24 mouse cellular contexts compared by ENCODE assay signal in the genomic region with DNA sequence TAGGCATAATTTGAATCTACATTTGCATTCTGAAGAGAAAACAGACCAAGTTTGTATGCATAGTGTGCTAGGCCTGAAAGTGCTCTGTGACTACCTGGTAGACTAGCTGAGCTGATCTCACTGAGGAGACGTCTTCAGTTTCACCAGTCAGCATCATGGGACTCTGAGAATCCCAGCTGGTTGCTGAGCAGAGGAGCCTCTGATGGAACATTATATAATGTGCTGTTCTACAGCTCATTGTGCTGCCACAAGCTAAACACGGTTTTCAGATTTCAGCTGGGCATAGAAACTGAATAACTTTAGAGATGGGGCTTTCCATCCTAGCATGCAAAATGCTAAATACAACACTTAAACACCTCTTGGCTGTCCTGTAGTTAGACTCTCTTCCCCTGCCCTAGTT.
"Had no signal": no experiment of that assay in that cellular context is flagged by ENCODE, and none has a peak within 500 bp of the region (broad histone marks: within the 10 kb centered on the region; RNA-seq: fewer than 3 reads in every experiment).

No protein-coding gene starts in this region.

- H3K4me1 ChIP-seq: intestine, embryonic 15.5 days; liver, embryonic 12.5 days; liver, embryonic 15.5 days; lung, embryonic 15.5 days had no signal

- H3K4me3 ChIP-seq: intestine, embryonic 15.5 days; layer of hippocampus, adult 2 months; limb, embryonic 10.5 days; limb, embryonic 13.5 days; liver, embryonic 12.5 days; liver, embryonic 15.5 days; lung, embryonic 15.5 days; megakaryocyte, embryonic 14.5 days; midbrain, embryonic 10.5 days; midbrain, embryonic 13.5 days; myocyte; neural tube, embryonic 13.5 days had no signal

- H3K36me3 ChIP-seq: intestine, embryonic 15.5 days; limb, embryonic 10.5 days; limb, embryonic 13.5 days; liver, embryonic 12.5 days; liver, embryonic 15.5 days; lung, embryonic 15.5 days; midbrain, embryonic 10.5 days; midbrain, embryonic 13.5 days; neural tube, embryonic 13.5 days had no signal

- DNase-seq: kidney, adult 18-20 months; kidney, adult 9 months; kidney, postnatal 14 days; kidney, postnatal 4 days; layer of hippocampus, postnatal 36 days; liver; lung, adult 18-20 months; lung, postnatal 10 days; lung, postnatal 36 days; retina, postnatal 1 day; thymus, postnatal 25 days had no signal

- H3K4me2 ChIP-seq: intestine, embryonic 15.5 days; limb, embryonic 13.5 days; liver, embryonic 12.5 days; liver, embryonic 15.5 days; lung, embryonic 15.5 days; midbrain, embryonic 13.5 days; neural tube, embryonic 13.5 days had no signal

- H3K27ac ChIP-seq: intestine, embryonic 15.5 days; layer of hippocampus, adult 2 months; limb, embryonic 10.5 days; limb, embryonic 13.5 days; liver, embryonic 12.5 days; liver, embryonic 15.5 days; lung, embryonic 15.5 days; midbrain, embryonic 10.5 days; midbrain, embryonic 13.5 days; neural tube, embryonic 13.5 days had no signal

- ATAC-seq: intestine, embryonic 15.5 days; liver, embryonic 12.5 days; midbrain, embryonic 13.5 days; midbrain, embryonic 16.5 days had no signal

- H3K9ac ChIP-seq: intestine, embryonic 15.5 days; limb, embryonic 13.5 days; liver, embryonic 12.5 days; liver, embryonic 15.5 days; lung, embryonic 15.5 days; midbrain, embryonic 13.5 days; neural tube, embryonic 13.5 days had no signal

- H3K27me3 ChIP-seq: intestine, embryonic 15.5 days; lung, embryonic 15.5 days; neural tube, embryonic 13.5 days had no signal

- H3K9me3 ChIP-seq: intestine, embryonic 15.5 days; limb, embryonic 10.5 days; limb, embryonic 13.5 days; liver, embryonic 12.5 days; liver, embryonic 15.5 days; lung, embryonic 15.5 days; megakaryocyte, embryonic 14.5 days; midbrain, embryonic 10.5 days; midbrain, embryonic 13.5 days; neural tube, embryonic 13.5 days had no signal
